Mouse (Mus musculus) kidney, postnatal 36 days (tissue): ENCODE data around the gene Tmc5.

Experiments used
- DNase-seq, 2 experiments: peaks; one replicate each; pipeline ENCODE4 v3.0.0; 2021 to 2022; ENCODE audit warnings: mixed read lengths in 2 of 2

Gene Tmc5

GRCm38 (mm10) chr7:118611185-118611749 lies 14.2 kb downstream of the Tmc5 start:
- no peak for DNase-seq

DNA sequence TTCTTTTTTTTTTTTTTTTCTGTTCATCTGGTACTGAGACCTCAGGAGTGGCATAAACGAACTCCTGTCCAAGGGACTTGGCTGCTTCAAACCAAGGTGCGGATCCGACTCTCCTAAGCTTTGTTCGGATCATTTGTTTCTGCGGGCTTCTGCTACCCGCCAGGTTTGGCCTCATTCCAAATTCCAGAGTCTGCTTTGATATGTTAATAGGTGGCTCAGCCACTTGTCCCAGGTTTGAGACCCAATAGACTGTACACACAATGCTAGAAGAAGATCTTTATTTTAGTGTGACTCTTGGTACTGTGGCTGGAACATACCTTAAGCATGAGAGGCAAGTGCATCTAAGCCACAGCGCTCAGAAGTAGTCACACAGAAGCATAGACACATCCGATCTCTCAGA lies 14.8 kb downstream of the Tmc5 start:
- DNase-seq = peak in 1 of 2 experiments; percentile 21

DNA sequence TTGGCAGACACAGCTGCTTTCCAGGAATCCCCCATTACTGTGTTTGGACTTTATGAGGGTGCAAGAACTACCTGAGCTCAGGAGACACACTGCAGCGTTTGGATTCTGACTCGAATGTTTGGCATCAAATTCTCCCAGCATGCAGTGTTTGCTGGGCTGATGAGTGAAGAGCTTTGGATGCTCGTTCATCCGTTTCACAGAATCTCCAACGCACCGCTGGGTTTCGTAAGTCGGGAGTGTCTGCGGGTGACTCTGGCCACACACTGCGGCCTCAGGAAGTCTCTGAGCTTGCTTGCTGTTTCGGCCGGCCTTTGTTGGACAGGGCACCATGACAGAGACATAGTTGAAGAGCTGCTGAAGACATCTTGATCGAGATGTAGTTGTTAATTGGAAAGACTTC lies 17.0 kb downstream of the Tmc5 start:
- peak; percentile 25 to 33 for DNase-seq

GRCm38 (mm10) chr7:118618104-118618503 lies 21.0 kb downstream of the Tmc5 start:
- no peak for DNase-seq

DNA sequence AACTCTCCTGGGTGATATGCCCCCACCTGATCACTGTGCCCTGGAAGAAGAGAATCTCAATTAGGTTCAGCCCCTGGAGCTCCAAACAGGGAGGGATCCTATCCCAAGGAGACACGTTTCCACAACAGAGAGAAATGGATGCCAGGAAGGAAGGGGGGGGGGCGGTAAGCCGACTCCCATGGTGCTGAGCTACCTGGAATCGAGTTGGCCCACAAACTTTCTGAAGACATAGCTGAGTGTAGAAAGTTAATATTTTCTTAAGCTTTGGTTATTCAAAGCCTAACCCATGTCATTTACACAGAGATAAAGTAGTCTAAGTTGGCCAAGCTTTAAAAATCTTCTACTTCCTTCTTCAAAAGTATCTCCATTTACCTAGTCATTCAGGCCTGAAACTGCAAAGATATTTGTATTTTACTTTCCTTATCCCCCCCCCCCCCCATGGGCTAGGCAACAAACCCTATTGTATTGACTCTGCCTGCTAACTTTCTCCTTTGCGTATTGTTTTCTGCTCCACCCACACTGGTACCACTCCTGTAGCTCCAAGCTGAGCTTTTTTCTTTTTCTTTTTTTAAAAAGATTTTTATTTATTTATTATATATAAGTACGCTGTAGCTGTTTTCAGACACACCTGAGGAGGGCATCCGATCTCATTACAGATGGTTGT lies 23.3 kb downstream of the Tmc5 start:
- no peak for DNase-seq

- no peak for DNase-seq
These were observed 24.0 kb downstream of the Tmc5 start for GRCm38 (mm10) chr7:118621094-118621493.

DNA sequence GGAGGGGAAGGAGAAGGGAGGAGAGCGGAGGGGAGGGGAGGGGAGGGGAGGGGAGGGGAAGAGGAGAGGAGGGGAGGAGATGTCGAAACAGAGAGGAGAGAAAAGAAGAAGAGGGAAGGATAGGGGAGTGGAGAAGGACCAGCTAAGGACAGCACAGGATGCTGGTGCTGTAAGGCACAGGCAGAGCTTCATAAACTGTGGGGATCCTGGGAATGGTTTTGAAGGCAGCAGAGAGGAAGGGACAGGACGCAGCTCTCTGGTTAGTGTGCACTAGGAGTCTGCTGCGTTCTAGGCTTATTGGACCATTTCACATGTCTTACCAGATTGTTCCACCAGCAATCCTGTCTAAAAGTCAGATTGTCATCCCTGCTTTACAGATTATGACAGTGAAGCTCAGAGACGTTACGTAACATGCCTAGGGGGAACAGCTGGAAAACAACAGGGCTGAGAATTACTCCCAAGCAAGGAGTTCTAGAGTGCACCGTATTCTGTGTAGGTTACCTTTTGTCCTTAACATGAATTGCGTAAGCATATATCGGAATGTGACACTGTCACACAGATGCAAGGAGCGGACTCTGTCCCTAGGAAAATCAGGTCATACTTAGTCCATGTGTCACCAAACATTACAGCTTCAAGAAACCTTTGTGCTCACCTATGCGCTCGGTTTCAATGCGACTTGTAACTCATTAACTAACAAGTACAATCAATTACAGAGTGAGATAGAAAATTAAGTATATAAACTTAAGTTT lies 30.6 kb downstream of the Tmc5 start:
- peak; percentile 4 to 23 for DNase-seq

DNA sequence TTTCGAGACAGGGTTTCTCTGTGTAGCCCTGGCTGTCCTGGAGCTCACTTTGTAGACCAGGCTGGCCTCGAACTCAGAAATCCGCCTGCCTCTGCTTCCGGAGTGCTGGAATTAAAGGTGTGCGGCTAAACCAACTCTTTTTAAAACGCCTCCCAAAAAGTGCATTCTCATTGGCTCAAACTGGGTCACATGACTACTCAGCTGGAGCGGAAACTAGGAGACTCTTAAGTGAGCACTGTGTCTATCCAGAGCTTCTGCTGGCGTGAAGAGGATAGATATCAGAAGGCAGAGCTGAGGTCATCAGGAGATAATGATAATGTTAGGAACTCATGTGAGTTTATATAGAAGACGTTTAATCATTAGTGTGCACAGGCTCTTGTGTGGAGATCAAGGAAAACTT lies 36.0 kb downstream of the Tmc5 start:
- no peak for DNase-seq

GRCm38 (mm10) chr7:118633951-118634350 lies 36.9 kb downstream of the Tmc5 start:
- no peak for DNase-seq

DNA sequence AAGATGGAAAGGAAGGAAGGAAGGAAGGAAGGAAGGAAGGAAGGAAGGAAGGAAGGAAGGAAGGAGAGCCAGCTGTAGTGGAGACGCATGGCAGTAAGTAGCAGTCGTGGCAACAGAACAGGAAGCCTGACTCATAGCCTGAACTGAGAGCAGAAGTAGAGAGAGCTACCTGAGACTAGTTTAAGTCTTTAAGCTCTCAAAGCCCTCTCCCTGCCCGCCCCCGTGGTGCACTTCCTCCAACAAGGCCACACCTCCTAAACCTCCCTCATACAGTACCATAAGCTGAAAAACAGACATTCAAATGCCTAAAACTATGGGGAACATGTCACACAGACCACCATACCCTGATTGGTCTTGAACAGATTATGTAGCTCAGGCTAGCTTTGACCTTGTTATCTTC lies 40.4 kb downstream of the Tmc5 start:
- no peak for DNase-seq

GRCm38 (mm10) chr7:118646237-118646636 lies 49.1 kb downstream of the Tmc5 start:
- DNase-seq = no peak

GRCm38 (mm10) chr7:118649328-118649727 lies 52.2 kb downstream of the Tmc5 start:
- DNase-seq = no peak

DNA sequence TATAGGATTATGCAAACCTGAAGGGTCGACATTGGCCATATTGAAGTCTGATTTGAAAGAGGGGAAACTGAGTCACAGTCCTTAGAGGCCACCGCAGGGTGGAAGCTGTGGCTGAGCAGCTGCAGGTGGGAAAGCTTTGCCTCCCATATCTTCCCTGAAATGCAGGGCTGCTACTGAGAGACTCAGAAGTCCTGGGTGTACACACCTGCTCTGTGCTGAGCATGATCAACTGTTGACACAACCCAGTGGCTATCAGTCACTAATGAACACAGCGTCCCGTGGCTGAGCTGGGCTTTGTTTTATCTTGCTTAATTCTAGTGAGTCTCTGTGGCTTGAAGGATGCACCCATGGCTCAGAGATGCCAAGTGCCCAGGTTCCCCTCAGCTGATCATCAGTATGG lies 53.0 kb downstream of the Tmc5 start:
- DNase-seq = no peak

DNA sequence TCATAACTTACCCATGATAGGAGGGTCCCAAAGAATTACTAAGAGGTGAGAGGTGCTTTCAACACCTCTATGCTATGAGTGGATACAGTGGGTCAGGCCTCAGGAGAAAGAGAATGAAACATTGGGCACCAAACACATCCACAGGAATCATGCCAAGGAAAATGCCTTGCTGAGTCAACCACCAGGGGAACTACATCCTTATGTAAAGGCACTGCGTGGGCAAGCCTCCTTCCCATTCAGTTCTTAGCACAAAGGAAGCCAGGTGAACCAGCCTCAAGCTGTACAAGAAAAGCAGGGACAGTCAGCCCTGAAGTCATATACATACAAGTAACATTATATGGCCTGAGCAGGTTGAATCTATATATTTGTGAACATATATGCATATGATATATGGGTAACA lies 53.8 kb downstream of the Tmc5 start:
- no peak for DNase-seq

DNA sequence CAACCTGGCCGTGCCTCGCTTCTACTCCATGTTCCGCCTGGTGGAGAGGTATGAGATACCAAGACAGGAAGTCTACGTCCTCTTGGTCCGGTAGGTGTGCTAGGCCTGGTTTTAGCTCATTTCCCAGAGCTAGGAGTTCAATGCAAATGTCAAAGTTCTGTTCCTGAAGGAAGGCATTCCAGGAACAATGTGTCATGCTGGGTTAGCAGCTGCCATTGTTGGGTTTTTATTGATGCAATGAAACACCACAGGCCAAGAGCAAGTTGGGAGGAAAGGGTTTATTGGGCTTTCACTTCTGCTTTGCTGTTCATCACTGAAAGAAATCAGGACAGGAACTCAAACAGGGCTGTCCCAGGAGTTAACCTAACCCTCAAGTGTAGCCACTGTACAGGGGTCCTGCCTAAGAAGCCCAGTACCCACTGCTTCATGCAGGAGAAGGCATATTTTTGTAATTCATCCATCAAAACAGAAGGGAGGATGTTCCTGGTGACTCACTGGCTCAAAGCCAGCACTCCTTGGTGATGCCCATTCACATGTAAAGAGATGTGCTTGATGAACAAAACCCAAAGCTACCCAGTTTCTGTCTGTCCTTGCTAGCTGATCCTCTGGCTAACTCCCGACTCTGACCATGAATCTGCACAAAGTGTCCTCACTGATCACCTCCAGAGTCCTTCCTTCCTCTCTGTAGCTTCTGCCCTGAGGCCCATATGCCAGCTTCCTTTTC lies 55.6 kb downstream of the Tmc5 start:
- DNase-seq = no peak

GRCm38 (mm10) chr7:118656730-118657129 lies 59.6 kb downstream of the Tmc5 start:
- DNase-seq = no peak

DNA sequence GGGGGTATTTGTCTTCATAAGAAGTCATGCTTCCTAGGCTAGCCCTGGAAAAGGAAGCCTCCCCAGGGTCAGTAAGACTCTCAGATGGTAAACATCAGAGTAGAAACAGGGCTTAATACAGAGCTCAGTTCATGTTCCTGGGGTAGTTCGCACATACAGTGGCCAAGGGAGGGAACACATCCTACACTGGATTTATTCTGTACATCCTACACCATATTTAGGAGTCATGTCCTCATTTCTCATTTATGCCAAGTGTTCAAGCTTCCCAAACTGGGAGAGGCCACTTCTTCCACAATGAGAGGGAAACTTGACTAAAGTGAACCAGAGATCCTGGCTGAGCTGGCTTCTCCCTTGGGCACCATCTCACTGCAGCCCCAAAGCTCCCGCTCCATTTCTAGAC lies 70.7 kb downstream of the Tmc5 start:
- DNase-seq = no peak

GRCm38 (mm10) chr7:118670142-118670541 lies 73.0 kb downstream of the Tmc5 start:
- DNase-seq = no peak

- DNase-seq = no peak
These were observed 79.7 kb downstream of the Tmc5 start for GRCm38 (mm10) chr7:118676826-118677225.

- DNase-seq = peak; percentile 60 to 90
These were observed 91.1 kb downstream of the Tmc5 start for GRCm38 (mm10) chr7:118688199-118688598.

GRCm38 (mm10) chr7:118689088-118689487 lies 92.0 kb downstream of the Tmc5 start:
- no peak for DNase-seq

- DNase-seq = no peak
These were observed 94.2 kb downstream of the Tmc5 start for GRCm38 (mm10) chr7:118691287-118691686.

DNA sequence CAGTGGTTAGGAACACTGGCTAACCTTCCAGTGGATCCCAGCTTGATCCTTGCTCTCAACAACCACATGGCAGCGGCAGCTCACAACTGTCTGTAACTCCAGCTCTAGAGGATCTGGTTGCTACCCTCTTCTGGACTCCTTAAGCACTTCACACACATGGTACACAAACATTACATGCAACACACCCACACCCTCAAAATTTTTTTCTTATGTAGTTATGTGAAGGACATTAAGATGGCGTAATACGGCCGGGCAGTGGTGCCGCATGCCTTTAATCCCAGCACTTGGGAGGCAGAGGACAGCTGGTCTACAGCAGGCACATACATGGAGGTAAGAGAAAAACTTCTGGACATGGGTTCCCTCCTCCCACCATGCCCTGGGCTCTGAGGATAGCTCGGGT lies 99.0 kb downstream of the Tmc5 start:
- DNase-seq = no peak

DNA sequence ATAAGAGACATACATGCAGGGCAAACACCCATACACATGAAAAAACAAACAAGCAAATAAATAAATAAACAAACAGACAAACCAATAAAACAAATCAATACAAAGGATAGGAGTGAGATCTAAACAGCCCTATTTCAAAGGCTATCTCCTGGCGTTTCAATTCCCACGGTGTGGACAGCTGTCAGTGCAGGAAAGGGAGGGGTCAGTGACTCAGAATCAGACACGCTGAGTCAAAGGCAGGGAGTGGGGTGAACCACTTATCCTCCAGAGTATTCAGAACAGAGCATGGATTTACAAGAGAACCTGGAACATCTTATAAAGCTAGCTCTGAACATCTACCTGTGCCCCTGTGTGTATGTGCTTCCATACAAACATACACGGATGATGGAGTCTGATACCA lies 100.1 kb downstream of the Tmc5 start:
- DNase-seq = no peak
